Mouse (Mus musculus) lung, embryonic 14.5 days (tissue): ENCODE measurements around the gene Hoxa3. TPM values are rescaled to one million over a fixed set of nuclear protein-coding genes. Genes with fewer than 3 reads are reported as not detected.
A peak's percentile ranks its signal among the peaks of the same experiment; 100 is the strongest.

Source experiments
- ATAC-seq: fragments of 200-750 bp; cut with Nextera tagmentation; 2 replicates; pipeline ENCODE4 v1.8.0; 2017; ENCODE audit warnings: mild to moderate bottlenecking, moderate TSS enrichment, moderate library complexity; ENCODE audit not compliant: insufficient read depth
- DNase-seq: peaks from one replicate; pipeline ENCODE4 v3.0.0-alpha.2; 2015
- H3K27ac ChIP-seq: fragments of 300-500 bp; sonication (generic); 2 replicates; pipeline ENCODE4 v1.5.1; 2014; ENCODE audit warnings: low read depth, mild to moderate bottlenecking, moderate library complexity
- H3K27me3 ChIP-seq: fragments of 300-500 bp; sonication (generic); 2 replicates; pipeline ENCODE4 v1.6.1; 2014; ENCODE audit warnings: low read length, control low read depth; ENCODE audit not compliant: insufficient read depth
- H3K36me3 ChIP-seq: fragments of 300-500 bp; sonication (generic); 2 replicates; pipeline ENCODE4 v1.6.1; 2014; ENCODE audit warnings: control low read depth; ENCODE audit not compliant: insufficient read depth
- H3K4me1 ChIP-seq: fragments of 300-500 bp; sonication (generic); 2 replicates; pipeline ENCODE4 v1.6.1; 2014; ENCODE audit warnings: antibody characterized with exemption, control low read depth; ENCODE audit not compliant: insufficient read depth
- H3K4me2 ChIP-seq: fragments of 300-500 bp; sonication (generic); 2 replicates; pipeline ENCODE4 v1.6.1; 2014; ENCODE audit warnings: mild to moderate bottlenecking
- H3K4me3 ChIP-seq: fragments of 300-500 bp; sonication (generic); 2 replicates; pipeline ENCODE4 v1.5.1; 2014; ENCODE audit warnings: low read depth, low read length
- H3K9ac ChIP-seq: fragments of 300-500 bp; sonication (generic); 2 replicates; pipeline ENCODE4 v1.6.1; 2014
- H3K9me3 ChIP-seq: fragments of 300-500 bp; sonication (generic); 2 replicates; pipeline ENCODE4 v1.6.1; 2016; ENCODE audit warnings: low read depth, low read length, control low read depth
- CTCF ChIP-seq: IDR thresholded peaks from 2 replicates; pipeline ENCODE4 v1.5.1; 2016; ENCODE audit warnings: antibody characterized with exemption, low read depth
- WGBS: fragments of 180-500 bp; shearing (Covaris S2); extraction: QIAGEN DNeasy Blood & Tissue Kit; methylation state at CpG from one replicate; pipeline ENCODE4 v1.1.7; 2014; 5-methylcytosine and 5-hydroxymethylcytosine counted together
- polyA plus RNA-seq: library from polyadenylated mRNA; unstranded; fragments of >200 nt; fragmentation: Nextera tagmentation; extraction: Ambion mirVana; gene quantifications from 2 replicates; pipeline ENCODE4 v1.2.1, GENCODE M21; 2014

Gene Hoxa3
- polyA plus RNA-seq, 1 experiment from 2014 or later, result 11.3 TPM

- Histone ChIP-seq H3K36me3 (no peaks in the 10 kb centered on the region; the same call in 1 of the 2 replicates), H3K4me2 (peak overlapping the region; percentile 79), H3K27me3 (peaks cover 30% of the 10 kb centered on the region), H3K9me3 (no peaks in the 10 kb centered on the region), H3K4me1 (peaks cover 19% of the 10 kb centered on the region), H3K27ac (peak overlapping the region; percentile 98), H3K9ac (peak overlapping the region; percentile 98), H3K4me3 (peak overlapping the region; percentile 63)
- DNase-seq (no peak), ATAC-seq (no peak)
- TF ChIP-seq CTCF, result no peak
- WGBS, result 0% methylated on average over 4 of the region's 4 CpGs
These were observed 34.0 kb downstream of the Hoxa3 start for GRCm38 (mm10) chr6:52178918-52179665.

GRCm38 (mm10) chr6:52177806-52178205 is 35.3 kb downstream of the Hoxa3 start:
- WGBS, result 2% methylated on average over 9 of the region's 9 CpGs
- peak overlapping the region; percentile 98 for H3K9ac ChIP-seq
- peak; percentile 53 for DNase-seq

DNA sequence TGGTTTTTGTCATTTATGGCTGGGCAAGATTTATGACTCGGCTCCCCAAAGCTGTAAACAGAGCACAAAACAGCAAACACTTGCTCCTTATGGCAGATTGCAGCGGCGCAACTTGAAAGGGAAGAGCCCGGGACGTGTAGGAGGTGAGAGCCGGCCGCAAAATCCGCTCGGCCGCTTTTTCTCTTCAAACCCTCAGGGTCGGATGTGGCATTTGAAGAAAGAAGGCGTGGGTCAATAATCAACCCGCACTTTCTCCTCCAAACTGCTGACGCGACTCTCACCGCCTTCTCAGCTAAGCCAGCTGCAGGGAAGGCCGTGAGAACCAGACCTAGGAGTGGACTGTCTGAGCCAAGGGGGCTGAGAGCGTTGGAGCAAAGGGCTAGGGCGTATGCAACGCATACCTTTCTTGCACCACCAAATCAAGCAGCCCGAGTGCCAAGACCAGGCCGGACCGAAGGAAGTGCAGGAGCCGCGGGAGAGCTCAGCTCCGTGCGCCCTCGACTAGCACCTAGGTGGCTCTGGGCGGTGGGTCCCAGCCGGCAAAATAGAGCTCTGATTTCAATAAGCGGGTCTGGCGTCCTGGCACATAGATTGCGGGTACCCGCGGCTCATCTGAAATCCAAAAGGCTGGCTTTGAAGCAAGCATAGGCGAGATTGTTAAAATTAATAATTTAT is 35.9 kb downstream of the Hoxa3 start, which contains the start of gene 5730596B20Rik:
Gene 5730596B20Rik, plus strand, starts transcription at position 438 of the 675 bp plus-strand sequence.
- H3K4me1 ChIP-seq, result peaks cover 10% of the 10 kb centered on the region
- peak; percentile 90 for DNase-seq

More at GRCm38 (mm10) chr6:52177806-52178205, 35.3 kb downstream of the Hoxa3 start:
- peaks cover 33% of the 10 kb centered on the region for H3K27me3 ChIP-seq
- peak overlapping the region; percentile 63 for H3K4me3 ChIP-seq
- H3K36me3 ChIP-seq, result no peaks in the 10 kb centered on the region; the same call in 1 of the 2 replicates
- no peak for TF ChIP-seq CTCF
- no peaks in the 10 kb centered on the region for H3K9me3 ChIP-seq
- peak overlapping the region; percentile 98 for H3K27ac ChIP-seq
- peaks cover 10% of the 10 kb centered on the region for H3K4me1 ChIP-seq
- peak overlapping the region; percentile 79 for H3K4me2 ChIP-seq
- ATAC-seq, result no peak

GRCm38 (mm10) chr6:52176391-52176790 is 36.7 kb downstream of the Hoxa3 start:
- ATAC-seq (no peak), DNase-seq (peak; percentile 59)
- 0% methylated on average over 6 of the region's 6 CpGs for WGBS
- Histone ChIP-seq H3K36me3 (no peaks in the 10 kb centered on the region), H3K4me1 (peaks cover 6% of the 10 kb centered on the region), H3K27ac (peak overlapping the region; percentile 98), H3K9ac (peak overlapping the region; percentile 98), H3K4me2 (peak overlapping the region; percentile 79), H3K27me3 (peaks cover 29% of the 10 kb centered on the region), H3K4me3 (peak overlapping the region; percentile 63), H3K9me3 (no peaks in the 10 kb centered on the region)
- no peak for TF ChIP-seq CTCF

More for the DNA sequence above, 35.9 kb downstream of the Hoxa3 start, which contains the start of gene 5730596B20Rik:
- Histone ChIP-seq H3K27ac (peak within 1 kb of the TSS; percentile 98), H3K4me3 (peak within 1 kb of the TSS; percentile 63), H3K4me2 (peak within 1 kb of the TSS; percentile 79), H3K27me3 (peaks cover 34% of the 10 kb centered on the region), H3K9ac (peak within 1 kb of the TSS; percentile 98), H3K36me3 (no peaks in the 10 kb centered on the region; the same call in 1 of the 2 replicates), H3K9me3 (no peaks in the 10 kb centered on the region)
- no peak for TF ChIP-seq CTCF
- WGBS, result under 1% methylated on average over 36 of the region's 36 CpGs
- ATAC-seq, result no peak

- Histone ChIP-seq H3K4me2 (peak overlapping the region; percentile 79), H3K9ac (peak overlapping the region; percentile 98), H3K27ac (peak overlapping the region; percentile 98), H3K9me3 (no peaks in the 10 kb centered on the region), H3K4me3 (peak overlapping the region; percentile 63), H3K36me3 (0 out of 2 replicates have a peak, but pooled peaks cover 2% of the 10 kb centered on the region), H3K27me3 (peaks cover 31% of the 10 kb centered on the region), H3K4me1 (peaks cover 3% of the 10 kb centered on the region)
- under 1% methylated on average over 24 of the region's 35 CpGs for WGBS
- ATAC-seq, result peak; percentile 47
- no peak for TF ChIP-seq CTCF
- peak; percentile 81 for DNase-seq
These were observed 37.3 kb downstream of the Hoxa3 start for GRCm38 (mm10) chr6:52175864-52176263.

GRCm38 (mm10) chr6:52174968-52175751 is 38.0 kb downstream of the Hoxa3 start:
- H3K9ac ChIP-seq, result peak overlapping the region; percentile 98
- H3K9me3 ChIP-seq, result no peaks in the 10 kb centered on the region
- WGBS, result 2% methylated on average over 41 of the region's 41 CpGs
- peaks cover 8% of the 10 kb centered on the region for H3K36me3 ChIP-seq
- peak overlapping the region; percentile 98 for H3K27ac ChIP-seq
- TF ChIP-seq CTCF, result no peak
- DNase-seq (peak; percentile 91), ATAC-seq (peak; percentile 62)
- peak overlapping the region; percentile 79 for H3K4me2 ChIP-seq
- H3K4me1 ChIP-seq, result peaks cover 8% of the 10 kb centered on the region
- peaks cover 38% of the 10 kb centered on the region for H3K27me3 ChIP-seq
- peak overlapping the region; percentile 63 for H3K4me3 ChIP-seq
